Mouse (Mus musculus) MEL-GATA-1-ER (cell line): Measurements from ENCODE around the gene Fam104a.
"Not testable (repeated sequence)": the region's sequence is repeated elsewhere in the genome, so short reads cannot be mapped to it uniquely, and the experiment has no call there.

Experiments used
- DNase-seq: peaks from one replicate; pipeline ENCODE4 v3.0.0-alpha.2; 2012; ENCODE audit warnings: low read depth; ENCODE audit errors: extremely low read depth

Fam104a gene

GRCm38 (mm10) chr11:113666205-113666604 is 17.8 kb downstream of the Fam104a start:
- DNase-seq: no peak

- DNase-seq: no peak
These were observed 19.7 kb downstream of the Fam104a start for GRCm38 (mm10) chr11:113664279-113664678.

- DNase-seq: no peak
These were observed 22.1 kb downstream of the Fam104a start for GRCm38 (mm10) chr11:113661835-113662351.

- DNase-seq: no peak
These were observed 23.0 kb downstream of the Fam104a start for GRCm38 (mm10) chr11:113660940-113661339.

- DNase-seq: not testable (repeated sequence)
These were observed 23.7 kb downstream of the Fam104a start for GRCm38 (mm10) chr11:113660213-113660612.

- DNase-seq: no peak
These were observed 25.2 kb downstream of the Fam104a start for GRCm38 (mm10) chr11:113658763-113659162.

- no peak for DNase-seq
These were observed 25.6 kb downstream of the Fam104a start for GRCm38 (mm10) chr11:113658319-113658718.

- no peak for DNase-seq
These were observed 26.7 kb downstream of the Fam104a start for GRCm38 (mm10) chr11:113657221-113657620.

GRCm38 (mm10) chr11:113656511-113656932 is 27.4 kb downstream of the Fam104a start:
- DNase-seq: no peak

- no peak for DNase-seq
These were observed 29.2 kb downstream of the Fam104a start for GRCm38 (mm10) chr11:113654561-113655270.

- DNase-seq: no peak
These were observed 29.9 kb downstream of the Fam104a start for GRCm38 (mm10) chr11:113654105-113654504.

- no peak for DNase-seq
These were observed 31.4 kb downstream of the Fam104a start for GRCm38 (mm10) chr11:113652516-113652915.

GRCm38 (mm10) chr11:113651907-113652273 is 32.1 kb downstream of the Fam104a start:
- no peak for DNase-seq

- DNase-seq: no peak
These were observed 32.6 kb downstream of the Fam104a start for GRCm38 (mm10) chr11:113651206-113651906.

GRCm38 (mm10) chr11:113649353-113650210 is 34.4 kb downstream of the Fam104a start, which contains the start of gene Slc39a11:
TSS of gene Slc39a11 (minus strand) at chr11:113650079.
- peak; percentile 31 for DNase-seq

GRCm38 (mm10) chr11:113648690-113649352 is 35.1 kb downstream of the Fam104a start, which contains the start of gene Cog1:
TSS of gene Cog1 (plus strand) at chr11:113649169.
- no peak for DNase-seq

- DNase-seq: peak; percentile 63
These were observed 35.8 kb downstream of the Fam104a start for GRCm38 (mm10) chr11:113648152-113648551.

- DNase-seq: no peak
These were observed 38.8 kb downstream of the Fam104a start for GRCm38 (mm10) chr11:113645181-113645580.

GRCm38 (mm10) chr11:113638680-113639079 is 45.3 kb downstream of the Fam104a start:
- no peak for DNase-seq

GRCm38 (mm10) chr11:113634699-113635121 is 49.2 kb downstream of the Fam104a start:
- no peak for DNase-seq

- DNase-seq: no peak
These were observed 50.6 kb downstream of the Fam104a start for GRCm38 (mm10) chr11:113633398-113633797.
